Mouse (Mus musculus) midbrain, postnatal 0 days (tissue): ENCODE data around the gene Sema3f. TPM values are rescaled to one million over a fixed set of nuclear protein-coding genes. Genes with fewer than 3 reads are reported as not detected.

Experiments used
- ATAC-seq: fragments of 200-750 bp; cut with Nextera tagmentation; 2 replicates; pipeline ENCODE4 v1.8.0; 2017; ENCODE audit warnings: moderate number of reproducible peaks, mild to moderate bottlenecking, moderate TSS enrichment, moderate library complexity; ENCODE audit not compliant: low FRiP score
- DNase-seq: peaks from one replicate; pipeline ENCODE4 v3.0.0-alpha.2; 2015; ENCODE audit warnings: low spot score
- H3K27ac ChIP-seq: fragments of 300-500 bp; sonication (generic); 2 replicates; pipeline ENCODE4 v1.5.1; 2014; ENCODE audit warnings: low read depth, mild to moderate bottlenecking, low read length, mixed read lengths
- H3K27me3 ChIP-seq: fragments of 300-500 bp; sonication (generic); 2 replicates; pipeline ENCODE4 v1.6.1; 2014; ENCODE audit warnings: low read length, control low read depth, mixed read lengths; ENCODE audit not compliant: insufficient read depth
- H3K36me3 ChIP-seq: fragments of 300-500 bp; sonication (generic); 2 replicates; pipeline ENCODE4 v1.6.1; 2014; ENCODE audit warnings: low read length, control low read depth, mixed read lengths; ENCODE audit not compliant: insufficient read depth
- H3K4me1 ChIP-seq: fragments of 300-500 bp; sonication (generic); 2 replicates; pipeline ENCODE4 v1.6.1; 2014; ENCODE audit warnings: mild to moderate bottlenecking, control low read depth, antibody characterized with exemption, low read length, mixed read lengths; ENCODE audit not compliant: insufficient read depth
- H3K4me2 ChIP-seq: fragments of 300-500 bp; sonication (generic); 2 replicates; pipeline ENCODE4 v1.6.1; 2014; ENCODE audit warnings: low read depth, mild to moderate bottlenecking, low read length, mixed read lengths; ENCODE audit not compliant: poor library complexity, severe bottlenecking
- H3K4me3 ChIP-seq: fragments of 300-500 bp; sonication (generic); 2 replicates; pipeline ENCODE4 v1.5.1; 2014; ENCODE audit warnings: low read depth, mild to moderate bottlenecking, low read length, moderate library complexity
- H3K9ac ChIP-seq: fragments of 300-500 bp; sonication (generic); replicated peaks from 2 replicates; pipeline ENCODE4 v1.6.1; 2014; ENCODE audit warnings: mild to moderate bottlenecking, low read length, moderate library complexity, mixed read lengths; ENCODE audit not compliant: poor library complexity, severe bottlenecking
- H3K9me3 ChIP-seq: fragments of 300-500 bp; sonication (generic); 2 replicates; pipeline ENCODE4 v1.6.1; 2016; ENCODE audit warnings: low read length, control low read depth
- CTCF ChIP-seq: IDR thresholded peaks from 2 replicates; pipeline ENCODE4 v1.5.1; 2016; ENCODE audit warnings: antibody characterized with exemption, mild to moderate bottlenecking
- WGBS: fragments of 180-500 bp; shearing (Covaris S2); extraction: QIAGEN DNeasy Blood & Tissue Kit; methylation state at CpG from one replicate; pipeline ENCODE4 v1.1.7; 2014; 5-methylcytosine and 5-hydroxymethylcytosine counted together
- polyA plus RNA-seq: library from polyadenylated mRNA; unstranded; fragments of >200 nt; fragmentation: Nextera tagmentation; extraction: Ambion mirVana; gene quantifications from 2 replicates; pipeline ENCODE4 v1.2.1, GENCODE M21; 2015
- total RNA-seq: library from RNA; depleted of rRNA; stranded (reverse); fragments of >200 nt; gene quantifications from 2 replicates; pipeline ENCODE4 v1.2.3, GENCODE M21; 2014

Sema3f gene
- total and polyA plus RNA-seq, 2 experiments from 2014 or later, result 13.5 to 115 TPM

DNA sequence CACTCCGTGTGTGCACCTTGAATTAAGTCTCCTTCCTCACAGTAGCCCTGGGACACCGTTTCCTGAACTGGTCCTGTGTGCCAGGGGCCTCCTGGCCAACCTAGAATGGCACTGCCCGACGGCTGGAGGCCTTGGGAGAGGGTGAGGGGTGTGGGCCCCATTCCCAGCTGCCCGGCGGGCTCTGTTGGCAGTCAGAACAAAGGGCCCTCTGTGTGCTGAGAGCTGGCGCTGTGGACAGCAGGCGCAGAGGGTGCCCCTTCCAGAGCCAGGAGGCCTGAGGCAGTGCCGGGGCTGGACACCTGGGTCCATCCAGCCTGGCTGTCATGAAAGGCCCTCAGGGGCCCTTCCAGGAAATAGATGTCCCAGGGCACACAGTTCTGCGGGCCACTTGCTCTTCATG is 50.7 kb downstream of the Sema3f start:
- ATAC-seq (peak; percentile 82), DNase-seq (peak; percentile 79)
- no peak overlapping the region for H3K4me3 ChIP-seq
- TF ChIP-seq CTCF, result no peak
- no peaks in the 10 kb centered on the region for H3K36me3 ChIP-seq
- no peaks in the 10 kb centered on the region for H3K27me3 ChIP-seq
- H3K4me1 ChIP-seq, result peaks cover 8% of the 10 kb centered on the region; the same call in 1 of the 2 replicates
- WGBS, result 69% methylated on average over 10 of the region's 10 CpGs
- H3K27ac ChIP-seq, result 0 out of 2 replicates have a peak overlapping the region, but pooled peaks have one; percentile 49
- H3K9me3 ChIP-seq, result no peaks in the 10 kb centered on the region
- H3K4me2 ChIP-seq, result no peak overlapping the region
- no peak overlapping the region for H3K9ac ChIP-seq

DNA sequence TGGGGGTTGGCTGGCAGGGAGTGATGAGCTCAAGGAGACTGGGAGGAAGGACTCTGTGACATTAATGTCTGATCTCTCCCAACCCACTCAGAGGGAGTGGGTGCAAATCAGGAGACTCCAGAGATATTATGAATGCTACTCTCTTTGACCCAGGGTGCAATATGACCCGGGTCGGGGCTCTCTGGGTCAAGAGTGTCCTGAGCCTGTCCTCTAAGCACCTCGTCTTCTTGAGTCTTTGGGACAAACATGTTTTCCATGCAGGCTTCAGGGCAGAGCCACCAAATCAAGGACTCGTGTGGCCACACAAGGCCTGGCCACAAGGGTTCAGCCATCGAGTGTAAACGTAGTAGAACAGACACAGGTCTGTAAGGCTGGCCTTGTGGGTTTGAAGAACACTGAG is 52.2 kb downstream of the Sema3f start:
- Histone ChIP-seq H3K9ac (no peak overlapping the region), H3K27me3 (no peaks in the 10 kb centered on the region), H3K4me2 (no peak overlapping the region), H3K36me3 (no peaks in the 10 kb centered on the region), H3K9me3 (no peaks in the 10 kb centered on the region), H3K4me1 (0 out of 2 replicates have a peak, but pooled peaks cover 3% of the 10 kb centered on the region), H3K27ac (no peak overlapping the region), H3K4me3 (no peak overlapping the region)
- TF ChIP-seq CTCF, result no peak
- ATAC-seq (no peak), DNase-seq (no peak)
- 91% methylated on average over 6 of the region's 6 CpGs for WGBS

DNA sequence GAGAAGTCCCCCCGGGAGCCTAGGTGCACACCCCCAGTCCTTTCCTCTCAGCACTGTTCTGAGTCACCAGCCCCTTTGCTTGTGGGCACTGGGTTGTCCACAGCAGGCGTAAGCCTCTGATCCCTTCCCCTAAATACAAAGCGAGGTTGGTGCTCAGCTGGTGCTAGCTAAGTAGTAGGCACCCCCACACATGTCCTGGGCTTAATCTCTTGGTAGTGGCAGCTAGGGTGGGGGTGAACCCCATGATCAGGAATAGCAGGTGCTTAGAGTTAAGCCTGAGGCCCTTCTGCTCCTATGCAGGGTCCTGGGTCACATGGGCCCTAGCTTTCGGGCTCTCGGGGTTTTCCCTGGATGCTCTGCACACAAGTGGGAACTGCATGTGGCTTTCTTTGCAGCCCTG is 53.1 kb downstream of the Sema3f start:
- ATAC-seq (no peak), DNase-seq (no peak)
- Histone ChIP-seq H3K27me3 (no peaks in the 10 kb centered on the region), H3K9me3 (no peaks in the 10 kb centered on the region), H3K4me2 (no peak overlapping the region), H3K4me3 (no peak overlapping the region), H3K36me3 (no peaks in the 10 kb centered on the region), H3K4me1 (0 out of 2 replicates have a peak, but pooled peaks cover 3% of the 10 kb centered on the region), H3K27ac (no peak overlapping the region), H3K9ac (no peak overlapping the region)
- 81% methylated on average over 5 of the region's 5 CpGs for WGBS
- TF ChIP-seq CTCF, result no peak

DNA sequence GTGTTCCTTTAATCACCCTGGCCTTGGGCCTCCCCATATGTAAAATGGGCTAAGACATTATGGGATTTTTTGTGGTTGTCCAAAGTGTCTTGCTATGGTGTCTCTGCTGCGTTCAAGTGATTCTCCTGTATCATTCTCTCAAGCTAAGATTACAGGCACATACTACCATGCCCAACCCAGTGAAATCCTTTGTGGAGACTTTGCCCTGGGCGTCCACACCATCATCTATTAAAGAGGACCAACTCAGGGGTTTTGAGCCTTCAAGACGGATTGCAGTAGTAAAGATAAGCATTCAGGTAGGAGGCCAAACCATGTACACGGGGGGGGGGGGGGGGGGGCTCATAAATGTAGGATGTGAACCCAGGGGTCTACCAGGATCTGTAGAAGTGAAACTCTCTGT is 55.7 kb downstream of the Sema3f start:
- TF ChIP-seq CTCF, result no peak
- Histone ChIP-seq H3K27me3 (no peaks in the 10 kb centered on the region), H3K4me3 (no peak overlapping the region), H3K4me2 (no peak overlapping the region), H3K36me3 (no peaks in the 10 kb centered on the region), H3K27ac (no peak overlapping the region), H3K9ac (no peak overlapping the region), H3K9me3 (no peaks in the 10 kb centered on the region), H3K4me1 (peaks cover 3% of the 10 kb centered on the region; the same call in 1 of the 2 replicates)
- WGBS, result 90% methylated on average over 4 of the region's 4 CpGs
- DNase-seq (no peak), ATAC-seq (no peak)

DNA sequence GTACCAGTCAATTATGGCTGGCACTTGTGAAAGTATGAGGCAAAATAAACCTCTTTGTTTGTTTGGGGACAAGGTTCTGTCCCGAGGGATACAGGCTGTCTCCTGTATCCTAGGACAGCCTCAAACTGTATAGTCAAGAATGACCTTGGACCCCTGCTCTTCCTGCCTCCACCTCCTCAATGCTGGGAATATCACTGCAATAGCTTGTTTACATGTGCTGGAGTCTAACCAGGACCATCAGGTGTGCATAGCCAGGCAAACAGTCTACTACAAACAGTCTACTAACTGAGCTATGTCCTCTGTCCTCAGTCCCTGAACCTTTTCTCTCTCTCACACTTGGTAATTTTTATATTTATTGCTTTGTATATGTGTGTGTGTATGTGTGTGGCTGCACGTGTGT is 56.8 kb downstream of the Sema3f start:
- H3K27ac ChIP-seq, result no peak overlapping the region
- H3K27me3 ChIP-seq, result no peaks in the 10 kb centered on the region
- H3K36me3 ChIP-seq, result no peaks in the 10 kb centered on the region
- 78% methylated on average over 2 of the region's 2 CpGs for WGBS
- no peak for TF ChIP-seq CTCF
- H3K4me1 ChIP-seq, result peaks cover 3% of the 10 kb centered on the region; the same call in 1 of the 2 replicates
- no peak overlapping the region for H3K9ac ChIP-seq
- DNase-seq, result no peak
- no peaks in the 10 kb centered on the region for H3K9me3 ChIP-seq
- no peak overlapping the region for H3K4me2 ChIP-seq
- no peak overlapping the region for H3K4me3 ChIP-seq
- ATAC-seq, result no peak

DNA sequence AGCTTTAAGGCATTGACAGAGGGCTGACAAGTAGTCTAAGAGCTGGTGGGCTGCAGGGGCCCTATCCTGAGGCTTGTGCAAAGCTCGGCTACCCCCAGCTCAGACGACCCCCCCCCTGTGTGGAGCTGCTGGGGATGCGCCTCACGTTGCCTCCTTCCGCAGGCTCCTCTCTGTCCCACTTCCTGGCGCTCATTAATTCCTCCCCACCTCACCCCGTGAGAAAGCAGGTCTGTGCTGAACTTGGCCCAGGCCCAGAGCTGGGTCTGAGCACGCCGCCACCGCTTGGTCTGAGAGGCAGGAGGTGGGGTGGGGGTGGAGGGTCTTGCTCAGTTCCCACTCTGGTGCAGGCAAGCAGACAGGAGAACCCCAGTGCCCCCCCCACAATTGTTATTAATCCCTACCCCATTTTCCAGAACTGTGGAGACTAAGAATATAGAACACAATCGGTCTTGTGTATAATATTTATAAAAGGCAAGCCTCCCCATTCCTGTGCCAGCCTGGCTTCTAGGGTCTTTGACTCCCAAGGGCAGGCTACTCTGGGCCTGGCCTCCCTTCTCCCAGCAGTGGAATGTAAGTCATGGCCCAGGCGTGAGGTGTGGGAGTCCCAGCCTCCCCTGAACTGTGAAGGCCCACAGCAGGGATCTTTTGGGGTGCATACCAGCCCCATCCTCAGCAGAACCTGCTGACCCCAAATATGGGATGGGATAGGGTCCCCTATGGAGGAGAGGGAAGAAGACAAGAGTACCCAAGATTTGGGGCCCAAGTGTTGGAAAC is 59.4 kb downstream of the Sema3f start:
- ATAC-seq, result peak; percentile 83

More for the DNA sequence above, 59.4 kb downstream of the Sema3f start:
- Histone ChIP-seq H3K27ac (peak overlapping the region; percentile 62), H3K9me3 (no peaks in the 10 kb centered on the region), H3K27me3 (no peaks in the 10 kb centered on the region), H3K4me2 (no peak overlapping the region), H3K36me3 (no peaks in the 10 kb centered on the region), H3K4me1 (peaks cover 3% of the 10 kb centered on the region; the same call in 1 of the 2 replicates), H3K4me3 (no peak overlapping the region), H3K9ac (no peak overlapping the region)
- WGBS, result 24% methylated on average over 12 of the region's 12 CpGs
- peak; percentile 64 for DNase-seq
- no peak for TF ChIP-seq CTCF
